Mouse (Mus musculus): Measurements from ENCODE around the gene Hectd3. TPM values are rescaled to one million over a fixed set of nuclear protein-coding genes. Genes with fewer than 3 reads are reported as not detected.

Gene Hectd3
- 2.4 TPM for polyA plus RNA-seq (2014; fragmentation: Illumina TruSeq; extraction: RNeasy Lipid Tissue Mini Kit (QIAGEN cat#74804); ENCODE audit: low read depth, low replicate concordance)

DNA sequence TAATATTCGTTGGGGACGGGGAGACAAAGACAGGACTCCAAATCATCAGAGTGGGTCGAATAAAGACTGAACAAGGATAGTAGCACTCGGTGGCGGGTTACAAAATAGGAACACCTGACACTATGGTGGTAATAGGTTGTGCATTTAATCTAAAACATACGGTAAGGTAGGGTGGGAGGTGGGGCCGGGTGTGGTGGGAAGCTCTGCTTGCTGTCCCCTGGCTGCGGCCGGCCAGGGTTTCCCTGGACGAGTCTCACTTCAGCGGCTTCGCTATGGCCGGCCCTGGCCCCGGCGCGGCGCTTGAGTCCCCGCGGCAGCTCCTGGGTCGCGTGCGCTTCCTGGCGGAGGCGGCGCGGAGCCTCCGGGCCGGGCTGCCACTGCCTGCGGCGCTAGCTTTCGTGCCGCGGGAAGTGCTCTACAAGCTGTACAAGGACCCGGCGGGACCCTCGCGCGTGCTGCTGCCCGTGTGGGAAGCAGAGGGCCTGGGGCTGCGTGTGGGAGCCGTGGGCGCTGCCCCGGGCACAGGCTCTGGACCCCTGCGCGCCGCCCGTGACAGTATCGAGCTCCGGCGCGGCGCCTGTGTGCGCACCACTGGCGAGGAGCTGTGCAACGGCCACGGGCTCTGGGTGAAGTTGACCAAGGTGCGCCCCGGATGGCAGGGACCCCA is at the start of gene Hectd3:
Gene Hectd3, plus strand, starts transcription at position 187 of the 667 bp plus-strand sequence.

DNA sequence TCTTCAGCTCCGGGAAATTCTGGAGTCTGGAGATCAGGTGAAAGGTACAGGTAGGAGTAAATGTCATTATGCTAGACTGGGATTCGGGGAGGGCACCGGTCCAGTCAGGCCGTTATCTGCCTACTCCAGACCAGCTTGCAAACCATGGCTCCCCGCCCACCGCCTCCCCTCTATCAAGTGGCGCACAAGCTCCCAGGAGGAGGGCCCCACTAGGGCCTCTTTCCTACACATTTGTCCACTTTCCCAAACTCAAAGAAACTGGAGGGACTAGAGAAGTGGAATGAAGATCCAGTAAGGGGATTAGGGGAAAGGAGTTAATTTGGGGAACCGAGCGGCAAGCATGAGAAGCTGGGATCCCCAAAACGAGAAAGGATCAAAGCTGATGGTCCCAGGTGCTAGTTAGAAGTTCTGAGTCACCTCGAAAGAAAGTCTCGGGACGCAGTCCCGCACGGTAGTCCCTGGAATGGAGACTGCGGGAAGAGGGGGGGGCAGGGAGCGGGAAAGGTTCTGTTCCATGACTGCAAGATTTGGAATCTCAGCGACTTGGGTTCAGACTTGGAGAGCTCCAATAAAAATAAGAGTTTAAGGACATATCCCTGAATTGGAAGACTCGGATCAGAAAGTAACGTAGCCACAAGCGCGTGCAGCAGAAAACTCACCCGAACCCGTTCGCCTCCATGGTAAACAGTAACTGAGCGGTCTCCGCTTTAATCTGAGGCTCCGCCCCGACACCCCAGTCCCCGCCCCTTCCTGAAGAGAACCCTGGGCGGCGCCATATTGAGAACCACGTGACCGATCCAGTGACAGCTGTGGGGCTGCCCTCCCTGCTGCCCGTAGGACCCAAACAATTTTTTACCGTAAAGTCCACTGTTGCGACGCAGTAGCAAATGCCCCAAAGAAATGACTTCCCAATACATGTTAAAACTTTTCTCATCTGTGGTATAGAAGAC is 1.2 kb upstream of the Hectd3 start, which contains the start of gene Urod:
Gene Urod, minus strand, starts transcription at position 742 of the 950 bp plus-strand sequence.

DNA sequence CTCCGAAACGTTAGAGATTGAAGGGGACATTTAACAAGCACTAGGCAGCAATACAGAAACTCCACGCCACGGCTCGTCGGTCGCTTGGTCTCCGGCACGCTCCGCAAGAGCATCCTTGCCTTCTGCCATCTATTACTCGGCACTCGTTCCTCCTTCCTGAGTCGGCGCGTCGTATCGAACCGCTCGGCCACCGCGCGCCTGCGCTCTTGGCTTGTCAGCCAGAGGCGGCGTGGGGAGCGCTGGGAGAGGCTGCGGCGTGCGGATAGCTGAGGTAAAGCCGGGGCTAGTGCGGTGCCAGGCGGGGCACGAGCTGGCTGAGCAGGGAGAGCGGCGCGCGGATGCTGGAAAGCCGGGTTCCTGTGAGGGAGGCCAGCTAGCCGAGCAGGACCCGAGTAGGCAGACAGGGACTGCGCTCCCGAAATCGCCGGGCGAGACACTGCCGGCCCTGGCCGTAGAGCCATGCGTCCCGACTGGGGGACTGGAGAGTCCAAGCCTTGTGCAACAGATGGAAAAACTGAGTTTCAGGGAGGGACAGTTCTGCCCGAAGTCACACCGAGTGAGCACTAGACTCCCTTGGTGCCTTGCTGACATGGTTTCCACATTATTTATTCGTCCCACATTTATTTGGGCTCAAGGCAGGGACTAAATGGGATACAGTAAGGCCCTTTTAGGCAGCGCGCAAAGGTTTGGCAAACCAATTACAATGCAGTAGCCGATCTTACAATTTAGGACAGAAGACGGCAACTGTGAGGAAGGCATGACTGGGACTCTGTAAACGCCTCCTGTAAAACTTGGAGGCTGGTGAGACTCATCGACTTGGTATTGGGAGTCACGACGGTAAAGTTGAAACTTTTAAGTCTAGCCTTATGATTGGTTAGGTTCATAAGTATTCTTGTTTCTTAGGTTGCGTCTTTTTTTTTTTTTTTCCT is 24.4 kb downstream of the Hectd3 start, which contains the start of gene Eif2b3:
Gene Eif2b3, plus strand, starts transcription at position 197 of the 929 bp plus-strand sequence.

Other genes starting within 250 kb of the Hectd3 start
- 9.3 TPM for gene Toe1, start 187.7 kb upstream of the Hectd3 start, polyA plus RNA-seq (2014; fragmentation: Illumina TruSeq; extraction: RNeasy Lipid Tissue Mini Kit (QIAGEN cat#74804); ENCODE audit: low read depth, low replicate concordance)
- gene Mutyh, start 187.6 kb upstream of the Hectd3 start, polyA plus RNA-seq (2014; fragmentation: Illumina TruSeq; extraction: RNeasy Lipid Tissue Mini Kit (QIAGEN cat#74804); ENCODE audit: low read depth, low replicate concordance) = 1.1 TPM
- gene Hpdl, start 173.6 kb upstream of the Hectd3 start, polyA plus RNA-seq (2014; fragmentation: Illumina TruSeq; extraction: RNeasy Lipid Tissue Mini Kit (QIAGEN cat#74804); ENCODE audit: low read depth, low replicate concordance) = 0.29 TPM
- 3.1 TPM for gene Zswim5, start 117.9 kb upstream of the Hectd3 start, polyA plus RNA-seq (2014; fragmentation: Illumina TruSeq; extraction: RNeasy Lipid Tissue Mini Kit (QIAGEN cat#74804); ENCODE audit: low read depth, low replicate concordance)
- 2.9 TPM for gene Urod, start 904 bp upstream of the Hectd3 start, polyA plus RNA-seq (2014; fragmentation: Illumina TruSeq; extraction: RNeasy Lipid Tissue Mini Kit (QIAGEN cat#74804); ENCODE audit: low read depth, low replicate concordance)
- 16.7 TPM for gene Eif2b3, start 24.1 kb downstream of the Hectd3 start, polyA plus RNA-seq (2014; fragmentation: Illumina TruSeq; extraction: RNeasy Lipid Tissue Mini Kit (QIAGEN cat#74804); ENCODE audit: low read depth, low replicate concordance)
- gene Ptch2, start 100.8 kb downstream of the Hectd3 start, polyA plus RNA-seq (2014; fragmentation: Illumina TruSeq; extraction: RNeasy Lipid Tissue Mini Kit (QIAGEN cat#74804); ENCODE audit: low read depth, low replicate concordance) = 0.48 TPM
- 0.36 TPM for gene Btbd19, start 130.4 kb downstream of the Hectd3 start, polyA plus RNA-seq (2014; fragmentation: Illumina TruSeq; extraction: RNeasy Lipid Tissue Mini Kit (QIAGEN cat#74804); ENCODE audit: low read depth, low replicate concordance)
- not detected for gene Tctex1d4, start 131.5 kb downstream of the Hectd3 start, polyA plus RNA-seq (2014; fragmentation: Illumina TruSeq; extraction: RNeasy Lipid Tissue Mini Kit (QIAGEN cat#74804); ENCODE audit: low read depth, low replicate concordance)
- not detected for gene Plk3, start 138.6 kb downstream of the Hectd3 start, polyA plus RNA-seq (2014; fragmentation: Illumina TruSeq; extraction: RNeasy Lipid Tissue Mini Kit (QIAGEN cat#74804); ENCODE audit: low read depth, low replicate concordance)
- gene Rps8, start 160.9 kb downstream of the Hectd3 start, polyA plus RNA-seq (2014; fragmentation: Illumina TruSeq; extraction: RNeasy Lipid Tissue Mini Kit (QIAGEN cat#74804); ENCODE audit: low read depth, low replicate concordance) = 39.8 TPM
- 179 TPM for gene Kif2c, start 187.3 kb downstream of the Hectd3 start, polyA plus RNA-seq (2014; fragmentation: Illumina TruSeq; extraction: RNeasy Lipid Tissue Mini Kit (QIAGEN cat#74804); ENCODE audit: low read depth, low replicate concordance)